Mouse (Mus musculus): Measurements from ENCODE around the gene Cnot11.
"Not testable (repeated sequence)": the region's sequence is repeated elsewhere in the genome, so short reads cannot be mapped to it uniquely, and the experiment has no call there.

The Cnot11 gene

GRCm38 (mm10) chr1:39581215-39581614, 46.4 kb downstream of the Cnot11 start:
- no peak for DNase-seq

- DNase-seq: no peak
Measured at GRCm38 (mm10) chr1:39583173-39583572, 48.4 kb downstream of the Cnot11 start.

- DNase-seq: no peak
Measured at GRCm38 (mm10) chr1:39585416-39585815, 50.6 kb downstream of the Cnot11 start.

GRCm38 (mm10) chr1:39590193-39590592, 55.4 kb downstream of the Cnot11 start:
- DNase-seq: no peak

GRCm38 (mm10) chr1:39591557-39591956, 56.8 kb downstream of the Cnot11 start:
- not testable (repeated sequence) for DNase-seq

- no peak for DNase-seq
Measured at GRCm38 (mm10) chr1:39592090-39592489, 57.3 kb downstream of the Cnot11 start.

- no peak for DNase-seq
Measured at GRCm38 (mm10) chr1:39593836-39594235, 59.0 kb downstream of the Cnot11 start.
